Mouse (Mus musculus) gastrocnemius, postnatal 4 days (tissue): ENCODE measurements around the gene Grik3. TPM values are rescaled to one million over a fixed set of nuclear protein-coding genes. Genes with fewer than 3 reads are reported as not detected.
A peak's percentile ranks its signal among the peaks of the same experiment; 100 is the strongest.

ENCODE experiments used
- DNase-seq, 2 experiments: peaks; one replicate each; pipeline ENCODE4 v3.0.0; 2021 to 2022; ENCODE audit warnings: low spot score in 2 of 2, mixed read lengths in 2 of 2
- total RNA-seq, 2 experiments: library from RNA; stranded (reverse); gene quantifications; 2 replicates each; pipeline ENCODE4 v1.2.3; 2021

The Grik3 gene
- total RNA-seq, 2 experiments from 2014 or later: 0.31 to 0.54 TPM

DNA sequence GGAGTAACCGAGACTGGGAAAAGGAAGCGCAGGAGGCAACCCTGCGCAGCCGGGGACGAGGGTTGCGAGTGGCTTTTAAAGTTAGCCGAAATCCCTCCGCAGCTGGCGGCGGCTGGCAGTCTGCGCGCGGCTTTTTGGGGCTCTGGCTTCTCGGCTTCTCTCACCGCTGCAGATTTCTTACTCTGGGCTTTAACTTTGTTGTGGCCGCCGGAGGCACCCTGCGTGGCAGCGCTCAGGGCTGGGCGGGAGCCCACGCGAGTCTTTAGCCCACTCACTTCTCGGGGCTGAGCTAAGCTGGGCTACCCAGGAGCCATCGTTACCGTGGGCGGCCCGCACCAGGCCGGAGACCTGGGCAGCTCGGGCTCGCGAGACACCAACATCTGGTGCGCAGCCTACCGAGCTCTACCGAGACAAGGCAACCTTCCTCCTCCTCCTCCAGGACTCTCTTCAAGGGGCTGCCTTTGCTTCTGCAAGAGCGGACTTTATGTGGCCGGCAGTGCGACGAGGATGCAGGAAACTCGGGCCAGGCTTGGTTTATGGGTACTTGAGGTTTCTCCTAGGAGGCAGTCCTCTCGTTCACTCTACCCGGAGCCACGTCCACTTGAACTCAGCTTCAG, 1.1 kb downstream of the Grik3 start:
- no peak for DNase-seq

GRCm38 (mm10) chr4:125492122-125492505, 1.6 kb downstream of the Grik3 start:
- no peak for DNase-seq

DNA sequence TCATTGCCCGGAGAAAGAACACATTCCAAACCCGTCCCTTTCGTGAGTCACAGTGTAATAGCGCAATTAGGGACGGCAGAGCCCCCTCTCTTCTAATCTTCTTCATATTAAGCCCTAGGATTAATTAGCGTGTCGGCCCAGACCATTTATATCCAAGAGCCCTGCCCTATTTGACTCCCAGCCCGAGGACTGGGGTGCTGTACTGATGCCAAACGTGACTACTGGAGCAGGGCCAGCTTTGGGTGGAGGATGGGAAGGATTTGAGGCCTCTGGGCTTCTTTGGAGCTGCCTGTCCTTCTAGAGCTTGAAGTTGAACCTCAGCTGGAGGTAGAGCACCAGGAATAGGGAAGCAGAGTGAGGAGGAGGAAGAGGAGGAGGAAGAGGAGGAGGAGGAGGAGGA, 2.2 kb downstream of the Grik3 start:
- no peak for DNase-seq

DNA sequence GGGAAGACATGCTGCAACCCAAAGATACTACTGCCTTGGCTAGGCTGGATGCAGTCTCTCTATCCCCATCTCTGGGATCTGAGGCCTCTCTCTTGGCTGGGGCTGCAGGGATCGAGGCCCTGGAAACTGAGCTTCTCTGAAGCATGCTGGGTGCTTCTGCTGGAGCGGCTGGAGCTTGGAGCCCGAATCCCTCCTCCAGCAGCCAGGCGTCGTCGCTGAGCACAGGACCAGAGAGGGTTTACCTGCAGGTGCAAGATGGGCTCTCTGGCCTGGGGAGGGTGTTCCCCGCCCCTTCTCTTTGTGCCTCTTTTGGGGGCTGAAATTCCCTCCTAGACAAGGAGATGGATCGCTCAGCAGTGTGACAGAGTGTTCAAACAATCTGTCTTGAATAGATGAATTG, 2.6 kb downstream of the Grik3 start:
- DNase-seq: no peak

DNA sequence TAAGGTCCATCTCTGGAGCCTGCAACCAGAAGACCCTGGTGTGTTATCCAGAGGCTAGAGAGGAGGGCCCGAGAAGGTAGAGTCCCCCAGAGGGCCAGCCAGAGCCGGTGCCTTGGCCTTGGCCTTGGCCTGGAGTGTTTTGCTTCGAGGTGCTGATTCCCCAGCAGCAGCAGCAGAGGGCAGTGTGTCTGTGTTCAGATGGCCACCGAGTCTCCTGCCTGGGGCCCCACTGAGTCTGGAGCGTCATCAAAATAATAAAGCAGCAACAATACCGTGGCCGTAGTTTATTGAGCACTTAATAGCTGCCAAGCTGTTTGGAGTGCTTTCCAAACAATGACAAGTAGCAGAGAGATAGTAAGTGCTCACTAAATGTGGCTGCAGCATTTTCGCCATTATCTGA, 5.0 kb downstream of the Grik3 start:
- DNase-seq: no peak

DNA sequence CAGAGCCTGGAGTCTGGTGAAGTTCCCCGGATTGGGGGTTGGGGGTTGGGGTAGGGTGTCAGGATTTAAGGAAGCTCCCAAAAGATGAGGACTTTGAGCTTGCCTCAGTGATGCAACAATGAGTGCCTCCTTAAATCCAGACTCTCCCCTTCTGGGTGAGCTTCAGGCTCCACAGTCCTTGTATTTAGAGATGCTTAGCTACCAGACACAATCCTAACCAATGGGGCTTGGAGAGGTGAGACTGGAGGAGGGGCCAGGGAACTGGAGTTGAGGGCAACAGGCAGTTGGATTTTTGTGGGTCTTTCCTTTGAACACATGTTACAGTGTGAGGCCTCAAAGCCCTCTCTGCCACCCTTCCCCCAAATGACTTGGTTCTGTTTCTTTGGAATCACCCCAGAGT, 6.5 kb downstream of the Grik3 start:
- DNase-seq: no peak

DNA sequence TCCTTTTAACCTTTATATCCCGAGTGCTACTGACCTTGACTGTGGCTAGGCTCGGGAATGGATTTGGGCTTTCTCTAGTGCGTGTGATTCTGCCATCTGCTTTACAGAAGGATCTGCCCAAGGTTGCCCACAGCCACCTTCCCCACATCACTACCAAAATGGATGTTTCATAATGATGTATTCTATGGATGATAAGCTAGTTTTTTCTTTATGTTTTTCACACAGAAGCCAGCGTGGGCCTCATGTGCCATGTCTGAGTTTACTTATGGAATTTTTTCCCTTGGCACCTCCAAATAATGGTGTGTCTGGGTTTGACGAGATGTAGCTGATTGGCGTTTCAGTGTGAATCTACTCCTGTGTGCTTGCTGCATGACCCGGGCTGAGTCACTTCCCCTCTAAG, 7.0 kb downstream of the Grik3 start:
- DNase-seq: no peak

DNA sequence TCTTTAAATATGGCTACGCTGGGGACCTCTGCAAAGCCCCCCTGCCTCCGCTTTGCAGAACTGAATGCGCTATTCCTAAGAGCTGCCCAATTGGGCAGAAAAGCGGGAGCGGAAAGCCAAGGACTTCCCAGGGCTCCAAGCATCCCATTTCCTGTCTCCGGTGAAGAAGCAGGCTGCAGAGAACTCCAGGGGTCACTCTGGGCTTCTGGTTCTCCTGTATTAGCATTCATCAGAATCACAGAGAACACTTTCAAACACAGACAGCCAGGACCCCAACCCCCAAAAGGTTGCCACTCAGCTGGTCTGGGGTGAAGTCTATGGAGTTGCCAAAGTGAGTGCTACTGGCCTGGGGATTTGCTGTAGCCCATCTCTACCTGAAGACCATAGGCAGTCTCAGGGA, 8.4 kb downstream of the Grik3 start:
- DNase-seq: no peak

- peak in 1 of 2 experiments; percentile 53 for DNase-seq
These were observed 12.4 kb downstream of the Grik3 start for GRCm38 (mm10) chr4:125502861-125503260.

GRCm38 (mm10) chr4:125512434-125512833, 21.9 kb downstream of the Grik3 start:
- no peak for DNase-seq

DNA sequence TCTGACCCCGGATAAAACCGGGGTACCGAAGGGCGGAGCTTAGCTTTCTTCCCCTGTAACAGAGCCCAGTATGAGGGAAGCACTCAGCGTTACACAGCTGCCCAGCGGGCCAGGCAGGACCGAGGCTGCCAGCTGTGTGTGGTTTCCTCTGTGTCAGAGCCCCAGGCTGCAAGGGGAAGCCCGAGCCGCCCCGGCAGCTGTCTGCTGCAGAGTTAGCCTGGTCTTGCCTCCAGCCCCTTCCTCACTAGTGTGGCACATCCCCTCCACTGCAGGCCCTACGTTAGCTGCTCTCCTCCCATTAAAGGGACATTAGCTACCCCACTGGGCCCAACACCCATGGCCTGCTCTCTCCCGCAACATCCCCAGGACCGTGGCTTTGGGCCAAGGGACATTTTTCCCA, 25.1 kb downstream of the Grik3 start:
- no peak for DNase-seq

GRCm38 (mm10) chr4:125516612-125517011, 26.1 kb downstream of the Grik3 start:
- no peak for DNase-seq

GRCm38 (mm10) chr4:125518861-125519260, 28.4 kb downstream of the Grik3 start:
- DNase-seq: no peak

GRCm38 (mm10) chr4:125522931-125523330, 32.4 kb downstream of the Grik3 start:
- DNase-seq: no peak

- no peak for DNase-seq
These were observed 34.8 kb downstream of the Grik3 start for GRCm38 (mm10) chr4:125525266-125525665.

DNA sequence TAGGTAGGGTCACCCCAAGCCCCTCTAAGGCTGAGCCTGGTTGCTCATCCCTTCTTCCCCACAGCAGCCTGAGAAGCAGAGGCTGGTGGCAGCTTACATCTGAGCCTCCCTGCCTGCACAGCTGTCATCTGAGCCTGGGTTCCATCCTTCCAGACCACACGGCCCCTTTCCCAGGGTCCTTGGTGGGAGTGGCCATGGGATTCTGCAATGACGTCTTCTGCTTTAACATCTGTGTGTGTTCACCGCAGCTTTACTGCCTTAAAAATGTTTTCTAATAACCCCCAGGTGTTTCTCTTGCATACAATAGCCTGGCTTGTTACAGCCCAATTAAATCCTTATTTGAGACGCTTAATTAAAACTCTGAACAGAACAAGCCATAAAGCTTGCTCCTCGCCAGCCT, 35.9 kb downstream of the Grik3 start:
- no peak for DNase-seq

GRCm38 (mm10) chr4:125533965-125534364, 43.5 kb downstream of the Grik3 start:
- DNase-seq: no peak

GRCm38 (mm10) chr4:125534449-125534848, 43.9 kb downstream of the Grik3 start:
- no peak for DNase-seq

GRCm38 (mm10) chr4:125534991-125535401, 44.5 kb downstream of the Grik3 start:
- DNase-seq: no peak

- no peak for DNase-seq
These were observed 45.0 kb downstream of the Grik3 start for GRCm38 (mm10) chr4:125535465-125535864.

- no peak for DNase-seq
These were observed 45.5 kb downstream of the Grik3 start for GRCm38 (mm10) chr4:125535977-125536376.

GRCm38 (mm10) chr4:125538301-125538965, 47.9 kb downstream of the Grik3 start:
- DNase-seq: no peak

GRCm38 (mm10) chr4:125539617-125540016, 49.1 kb downstream of the Grik3 start:
- no peak for DNase-seq
